Mouse (Mus musculus) heart, adult 8-10 months (tissue): Measurements from ENCODE around the gene Sox15. TPM values are rescaled to one million over a fixed set of nuclear protein-coding genes. Genes with fewer than 3 reads are reported as not detected.
"Not testable (repeated sequence)": the region's sequence is repeated elsewhere in the genome, so short reads cannot be mapped to it uniquely, and the experiment has no call there.

ENCODE experiments used
- DNase-seq: peaks from one replicate; pipeline ENCODE4 v3.0.0; 2022; ENCODE audit warnings: low spot score
- total RNA-seq, 4 experiments: library from RNA; stranded (reverse); gene quantifications; 2 replicates each; pipeline ENCODE4 v1.2.4; 2022

The Sox15 gene
- total RNA-seq = not detected

DNA sequence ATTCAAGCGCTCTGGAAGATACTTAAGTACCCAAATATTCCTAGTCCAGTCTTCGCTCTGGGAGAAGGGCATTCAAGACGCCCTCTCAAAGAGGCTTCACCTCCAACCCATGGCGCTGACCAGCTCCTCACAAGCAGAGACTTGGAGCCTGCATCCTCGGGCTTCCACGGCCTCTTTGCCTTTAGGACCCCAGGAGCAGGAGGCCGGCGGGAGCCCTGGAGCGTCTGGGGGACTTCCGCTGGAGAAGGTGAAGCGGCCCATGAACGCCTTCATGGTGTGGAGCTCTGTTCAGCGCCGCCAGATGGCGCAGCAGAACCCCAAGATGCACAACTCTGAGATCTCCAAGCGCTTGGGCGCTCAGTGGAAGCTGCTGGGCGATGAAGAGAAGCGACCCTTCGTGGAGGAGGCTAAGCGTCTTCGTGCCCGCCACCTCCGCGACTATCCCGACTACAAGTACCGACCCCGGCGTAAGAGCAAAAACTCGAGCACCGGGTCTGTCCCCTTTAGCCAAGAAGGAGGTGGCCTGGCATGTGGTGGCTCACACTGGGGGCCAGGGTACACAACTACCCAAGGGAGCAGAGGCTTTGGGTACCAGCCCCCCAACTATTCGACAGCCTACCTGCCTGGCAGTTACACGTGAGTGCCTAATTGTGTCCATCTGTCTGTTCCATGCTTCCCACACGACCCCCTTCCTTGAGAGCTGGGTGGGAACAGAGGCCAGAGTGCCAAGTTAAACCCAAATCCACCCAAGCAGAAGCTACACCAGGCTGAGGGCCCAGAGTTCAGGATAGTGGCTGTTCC is at the start of gene Sox15:
Gene Sox15, plus strand, starts transcription at position 51 of the 801 bp plus-strand sequence.
- peak; percentile 33 for DNase-seq

DNA sequence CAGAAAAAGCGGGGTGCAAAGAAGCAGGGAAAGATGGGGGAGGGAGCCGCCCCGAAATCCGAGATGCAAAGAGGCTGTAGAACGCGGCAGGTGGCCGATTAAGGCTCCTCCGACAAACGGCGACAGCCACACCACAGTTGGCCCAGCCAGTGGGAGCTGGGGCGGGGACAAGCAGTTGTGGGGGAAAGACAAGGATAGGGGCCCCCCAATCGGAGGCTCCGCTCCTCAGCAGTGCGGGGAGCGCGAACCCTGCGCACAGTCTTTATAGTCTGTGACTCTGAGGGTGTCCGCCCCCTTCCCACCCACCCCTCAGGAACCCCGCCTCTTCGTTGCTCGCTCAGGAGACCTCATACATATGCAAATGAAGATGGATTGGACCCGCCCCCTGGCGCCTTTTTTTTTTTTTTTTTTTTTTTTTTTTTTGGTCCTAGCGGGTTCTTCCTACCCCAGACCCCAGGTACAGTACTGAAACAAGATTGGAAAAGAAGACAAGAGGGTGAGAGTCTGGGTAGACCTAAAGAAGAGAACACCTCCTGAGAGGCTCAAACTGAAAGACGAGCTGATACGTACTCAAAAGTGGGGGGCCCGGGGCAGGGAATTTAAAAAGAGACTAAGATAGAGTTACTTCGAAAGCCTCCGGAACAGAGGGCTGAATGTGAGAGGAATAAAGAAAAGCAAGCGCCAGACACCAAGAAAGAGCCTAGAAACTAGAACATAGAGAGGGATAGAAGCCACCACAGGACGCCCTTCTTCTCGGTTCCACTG is 49.2 kb upstream of the Sox15 start, which contains the start of gene Atp1b2:
Gene Atp1b2, minus strand, starts transcription at position 217 of the 765 bp plus-strand sequence.
- peak; percentile 59 for DNase-seq

DNA sequence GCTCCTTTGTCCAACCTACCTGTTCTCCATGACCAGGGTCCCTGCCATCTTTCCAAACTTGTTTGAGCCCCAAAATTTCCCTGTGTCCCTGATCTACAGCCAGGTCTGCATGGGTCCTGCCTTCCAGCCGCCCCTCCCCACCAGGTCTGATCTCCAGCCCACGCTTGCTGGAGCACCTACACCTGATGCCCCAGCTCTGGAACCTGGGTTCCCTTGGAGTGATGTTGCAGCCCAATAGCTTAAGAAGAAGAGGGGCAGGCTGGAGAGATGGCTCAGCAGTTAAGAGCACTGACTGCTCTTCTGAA is 48.7 kb upstream of the Sox15 start:
- no peak for DNase-seq

DNA sequence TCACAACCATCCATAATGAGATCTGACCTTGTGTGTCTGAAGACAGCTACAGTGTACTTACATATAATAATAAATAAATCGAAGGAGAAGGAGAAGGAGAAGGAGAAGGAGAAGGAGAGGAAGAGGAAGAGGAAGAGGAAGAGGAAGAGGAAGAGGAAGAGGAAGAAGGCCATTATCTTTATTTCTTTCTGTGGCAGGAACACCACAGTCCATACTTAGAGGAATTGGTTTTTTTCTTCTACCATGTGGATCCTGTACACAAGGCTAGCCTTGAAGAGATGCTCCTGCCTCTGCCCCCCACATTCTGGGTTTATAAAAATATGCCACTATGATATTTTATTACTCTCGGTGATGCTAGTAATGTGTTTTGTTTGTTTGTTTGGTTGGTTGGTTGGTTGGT is 48.3 kb upstream of the Sox15 start:
- DNase-seq = no peak

DNA sequence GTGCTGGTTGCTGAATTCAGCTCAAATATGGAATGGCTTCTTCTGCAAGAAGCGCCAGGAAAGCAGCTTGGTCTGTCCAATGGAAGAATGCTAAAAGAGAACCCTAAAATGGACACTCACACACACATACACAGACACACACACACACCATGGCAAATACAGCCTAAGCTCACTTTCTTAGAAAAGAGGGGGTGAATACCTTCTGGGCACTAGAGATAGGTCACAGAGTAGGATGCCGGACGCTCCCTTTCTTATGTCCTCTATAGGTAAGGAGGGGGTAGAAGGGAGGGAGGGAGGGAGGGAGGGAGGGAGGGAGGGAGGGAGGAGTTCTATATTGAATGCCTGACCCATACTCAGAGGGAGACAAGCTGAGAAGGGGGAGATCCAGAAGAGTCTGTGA is 46.6 kb upstream of the Sox15 start:
- no peak for DNase-seq

DNA sequence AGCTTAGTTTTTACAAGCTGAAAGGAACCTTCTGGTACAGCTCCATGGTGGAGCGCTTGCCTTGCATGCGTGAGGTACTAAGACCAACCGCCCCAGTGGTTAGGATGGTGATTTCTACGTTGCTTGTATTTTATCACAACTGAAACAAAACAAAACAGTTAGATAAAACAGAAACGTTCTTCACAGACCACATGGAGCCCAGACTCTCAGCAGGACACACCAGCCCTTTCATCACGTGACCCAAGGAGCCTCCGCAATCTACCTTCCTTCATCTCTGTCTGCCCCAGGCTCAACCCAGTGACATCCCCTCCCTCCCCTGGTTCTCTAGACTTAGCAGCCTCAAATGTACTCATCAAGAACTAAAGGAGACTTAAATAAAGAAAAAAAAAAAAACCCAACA is 45.7 kb upstream of the Sox15 start:
- DNase-seq = no peak

DNA sequence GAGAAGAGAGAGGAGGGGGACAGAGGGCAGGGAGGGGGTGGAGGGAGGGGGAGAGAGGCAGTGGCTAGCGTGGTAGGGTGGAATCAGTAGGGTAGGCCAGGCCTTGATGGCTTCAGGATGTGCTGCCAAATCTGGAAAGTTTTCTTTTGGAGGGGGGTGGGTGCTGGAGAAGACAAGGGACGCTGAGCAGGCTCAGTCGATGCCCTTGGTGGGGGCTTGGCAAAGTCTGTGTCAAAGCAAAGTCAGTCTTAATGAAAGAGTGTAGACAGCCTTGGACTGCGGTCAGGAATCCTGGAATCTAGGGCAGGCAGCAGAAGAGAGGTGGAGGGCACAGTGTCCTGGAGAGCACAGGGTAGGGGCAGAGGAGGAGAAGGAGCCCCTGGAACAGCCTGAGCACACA is 44.2 kb upstream of the Sox15 start:
- no peak for DNase-seq

DNA sequence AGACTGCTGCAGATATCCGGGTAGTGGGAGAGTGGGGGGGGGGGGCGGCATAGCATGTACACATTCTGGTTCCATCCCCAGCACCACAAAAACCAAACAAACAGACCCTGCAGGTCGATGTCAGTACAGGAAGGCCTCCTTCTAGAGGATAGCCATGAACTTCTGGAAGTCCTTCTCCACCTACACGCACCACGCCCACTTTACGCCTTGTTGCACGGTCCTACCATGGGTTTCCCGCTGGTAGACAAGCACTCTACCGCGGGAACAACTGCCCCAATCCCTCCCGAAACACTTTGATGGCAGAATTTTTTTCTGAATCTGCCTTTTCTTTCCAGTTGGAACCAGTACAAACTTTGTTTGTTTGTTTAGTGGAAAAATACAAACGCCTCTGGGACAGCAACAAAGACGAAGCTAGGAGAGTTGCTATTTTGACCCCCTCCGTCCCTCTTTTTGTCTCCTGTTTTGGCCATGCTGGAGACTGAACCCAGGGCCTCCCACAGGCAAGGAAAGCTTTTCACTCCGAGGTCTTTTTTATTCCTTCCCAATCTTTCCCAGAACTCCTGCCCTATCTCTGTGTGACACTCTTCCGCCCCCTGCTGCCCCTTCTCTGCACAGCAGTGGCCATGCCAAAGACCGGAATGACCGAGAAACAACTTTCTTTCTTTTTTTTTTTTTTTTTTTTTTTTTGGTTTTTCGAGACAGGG is 41.4 kb upstream of the Sox15 start:
- DNase-seq = peak; percentile 89

DNA sequence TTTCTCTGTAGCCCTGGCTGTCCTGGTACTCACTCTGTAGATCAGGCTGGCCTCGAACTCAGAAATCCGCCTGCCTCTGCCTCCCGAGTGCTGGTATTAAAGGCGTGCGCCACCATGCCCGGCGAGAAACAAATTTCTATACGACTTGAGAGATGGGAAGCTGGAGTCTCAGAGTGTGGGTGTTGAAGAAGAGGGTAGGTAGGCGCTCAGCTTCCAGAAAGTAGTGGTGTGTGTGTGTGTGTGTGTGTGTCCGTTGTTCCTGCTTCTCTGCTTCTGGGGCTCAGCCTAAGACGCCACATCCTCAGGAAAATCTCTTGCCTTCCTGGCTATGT is 40.9 kb upstream of the Sox15 start:
- not testable (repeated sequence) for DNase-seq

DNA sequence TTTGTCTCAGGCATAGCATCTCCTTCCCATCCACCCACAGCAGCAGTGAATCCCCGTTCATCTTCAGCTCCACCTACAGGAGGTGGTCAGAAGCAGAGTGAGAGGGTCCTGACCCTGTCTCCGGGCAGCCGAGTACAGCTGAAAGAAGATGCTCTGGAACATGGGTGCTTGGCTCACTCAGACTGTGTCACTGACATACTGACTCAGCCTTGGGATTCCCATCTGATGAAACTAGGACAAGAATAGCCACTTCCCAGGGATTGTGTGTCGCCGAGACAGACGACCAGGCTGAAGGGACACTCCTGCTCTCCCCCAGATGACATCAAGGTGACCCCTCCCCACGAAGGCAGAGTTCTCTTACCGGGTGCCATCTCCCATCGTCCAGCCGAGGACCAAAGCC is 38.3 kb upstream of the Sox15 start:
- DNase-seq = no peak

DNA sequence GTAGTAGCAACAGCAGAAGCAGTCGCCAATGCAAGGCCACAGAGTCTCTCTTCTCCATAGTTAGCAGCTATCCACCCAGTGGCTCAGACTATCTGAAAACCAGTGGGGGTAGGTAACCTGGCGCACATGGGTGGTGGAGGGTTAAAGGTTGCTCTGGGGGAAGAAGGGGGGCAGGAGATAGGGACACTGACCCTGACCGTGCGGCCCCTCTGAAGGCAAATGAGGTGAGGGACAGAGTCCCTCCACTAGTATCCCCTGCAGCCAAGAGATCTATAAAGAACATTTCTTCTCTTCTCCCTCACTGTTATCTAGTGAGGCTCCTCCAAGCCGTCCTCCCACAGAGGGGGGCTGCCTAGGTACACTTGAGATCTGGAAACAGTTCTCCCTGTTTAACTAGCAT is 37.3 kb upstream of the Sox15 start, which contains the start of gene Shbg:
Gene Shbg, minus strand, starts transcription at position 101 of the 400 bp plus-strand sequence.
- no peak for DNase-seq

DNA sequence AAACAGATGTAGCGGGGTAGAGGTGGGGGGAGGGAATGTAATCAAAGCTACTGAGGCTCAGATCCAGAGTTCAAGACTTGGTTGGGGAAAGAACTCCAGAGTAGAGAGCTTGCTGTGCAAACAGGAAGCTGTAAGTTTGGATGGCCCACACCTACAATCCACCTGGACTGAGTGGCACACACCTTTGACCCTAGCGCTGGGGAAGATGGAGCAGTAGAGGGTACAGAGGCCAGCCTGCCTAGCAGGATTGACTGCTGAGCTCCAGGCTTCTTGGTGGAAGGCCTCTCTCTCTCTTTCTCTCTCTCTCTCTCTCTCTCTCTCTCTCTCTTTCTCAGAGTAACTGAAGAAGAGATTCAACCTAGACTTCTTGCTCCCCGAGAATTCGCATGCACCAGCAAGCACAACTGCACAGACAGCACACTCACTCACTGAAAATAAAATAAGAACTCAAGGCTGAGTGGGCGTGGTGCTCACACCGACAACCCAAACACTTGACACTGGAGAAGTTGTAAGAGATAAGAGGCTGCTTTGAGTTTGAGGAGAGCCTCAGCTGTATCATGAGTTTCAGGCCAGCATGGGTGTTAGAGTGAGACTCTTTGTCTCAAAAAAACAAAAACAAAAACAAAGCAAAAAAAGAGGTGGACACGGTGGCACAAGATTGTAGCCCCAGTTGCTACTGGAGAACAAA is 34.6 kb upstream of the Sox15 start:
- no peak for DNase-seq

DNA sequence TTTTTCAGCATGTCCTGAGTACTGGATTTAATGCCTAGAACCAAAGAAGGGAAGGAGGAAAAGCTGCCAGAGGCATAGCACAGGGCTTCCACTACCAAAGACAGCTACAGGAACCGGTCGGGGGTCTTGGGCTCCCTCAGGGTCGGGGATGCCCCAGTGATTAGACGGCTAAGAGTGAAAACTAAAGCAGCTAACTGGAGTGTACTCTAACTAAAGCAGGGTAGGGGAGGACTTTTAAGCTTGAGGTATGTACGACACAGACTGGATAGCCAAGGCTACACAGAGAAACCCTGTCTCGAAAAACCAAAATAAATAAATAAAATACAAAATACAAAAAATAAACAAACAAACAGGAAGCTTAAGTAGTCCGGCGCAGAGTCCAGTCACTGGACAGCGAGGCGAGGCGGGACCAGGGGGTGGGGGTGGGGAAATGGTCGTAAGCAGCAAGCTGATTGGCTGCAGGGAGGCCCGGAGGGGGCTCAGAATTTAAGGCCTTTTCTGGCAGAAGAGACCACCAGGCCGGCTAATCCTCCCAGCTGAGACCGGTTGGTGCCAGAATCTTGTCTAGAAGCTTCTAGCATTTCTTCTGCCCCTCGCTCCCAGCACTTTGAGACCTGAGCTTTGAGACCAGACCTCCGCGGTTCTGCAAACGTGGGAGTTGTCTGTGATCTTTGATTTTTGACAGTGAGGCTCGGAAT is 33.4 kb upstream of the Sox15 start, which contains the start of gene Sat2:
Gene Sat2, plus strand, starts transcription at position 454 of the 698 bp plus-strand sequence.
- DNase-seq = peak; percentile 38

DNA sequence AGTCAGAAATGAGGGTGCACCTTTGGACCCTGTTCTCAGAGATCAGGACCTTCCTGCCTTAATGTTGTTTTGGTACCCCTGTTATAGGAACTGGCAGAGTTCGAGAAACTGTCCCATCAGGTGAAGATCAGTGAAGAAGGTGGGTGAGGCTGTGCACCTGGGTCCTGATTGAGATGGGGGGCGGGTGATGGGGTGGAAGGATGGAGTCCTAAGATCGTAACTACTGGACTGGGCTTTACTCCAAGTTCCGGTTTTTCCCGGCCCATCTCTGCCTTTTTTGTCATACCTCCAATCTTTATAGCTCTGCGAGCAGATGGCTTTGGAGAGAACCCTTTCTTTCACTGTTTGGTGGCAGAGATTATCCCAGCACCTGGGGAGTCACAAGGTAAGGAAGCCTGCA is 32.7 kb upstream of the Sox15 start:
- no peak for DNase-seq

DNA sequence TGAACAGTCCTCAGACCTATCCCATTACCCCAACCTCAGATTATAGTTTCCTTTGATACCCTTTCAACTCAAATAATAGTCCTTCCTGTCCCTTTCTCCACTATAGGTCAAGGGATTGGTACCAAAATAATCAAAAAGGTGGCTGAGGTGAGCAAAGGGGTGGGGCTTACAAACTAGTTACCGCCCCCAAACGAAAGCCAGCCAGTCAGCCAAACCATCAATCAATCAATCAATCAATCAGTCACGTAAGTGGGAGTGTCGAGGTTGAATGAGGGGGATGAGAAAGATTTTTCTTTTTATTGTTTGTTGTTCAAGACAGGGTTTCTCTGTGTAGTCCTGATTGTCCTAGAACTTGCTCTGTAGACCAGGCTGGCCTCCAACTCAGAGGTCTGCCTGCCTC is 32.1 kb upstream of the Sox15 start:
- DNase-seq = no peak

DNA sequence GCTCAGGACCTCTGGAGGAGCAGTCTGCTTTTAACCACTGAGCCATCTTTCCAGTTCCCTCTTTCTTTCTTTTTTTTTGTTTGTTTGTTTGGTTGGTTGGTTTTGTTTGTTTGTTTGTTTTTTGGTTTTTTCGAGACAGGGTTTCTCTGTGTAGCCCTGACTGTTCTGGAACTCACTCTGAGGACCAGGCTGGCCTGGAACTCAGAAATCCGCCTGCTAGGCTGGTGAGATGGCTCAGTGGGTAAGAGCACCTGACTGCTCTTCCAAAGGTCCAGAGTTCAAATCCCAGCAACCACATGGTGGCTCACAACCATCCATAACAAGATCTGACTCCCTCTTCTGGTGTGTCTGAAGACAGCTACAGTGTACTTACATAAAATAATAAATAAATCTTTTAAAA is 30.8 kb upstream of the Sox15 start:
- not testable (repeated sequence) for DNase-seq

DNA sequence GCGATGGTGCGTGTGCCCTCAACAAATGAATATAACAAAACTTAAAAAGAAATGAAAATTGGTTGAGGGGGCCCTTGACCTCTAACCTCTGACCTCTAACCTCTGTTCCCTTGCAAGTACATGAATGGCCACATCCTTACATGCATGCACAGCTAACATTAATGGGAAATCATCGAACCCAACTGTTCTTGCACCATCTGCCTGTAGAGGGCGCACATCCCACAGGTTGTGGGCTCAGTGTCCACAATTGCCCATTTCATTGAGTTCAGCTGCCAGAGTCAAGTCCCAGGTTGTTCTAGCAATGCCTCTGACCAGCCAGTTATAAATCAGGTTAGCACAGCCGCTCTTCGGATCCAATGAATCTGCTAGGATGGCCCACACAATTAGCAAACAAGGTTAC is 26.8 kb upstream of the Sox15 start:
- DNase-seq = peak; percentile 63

DNA sequence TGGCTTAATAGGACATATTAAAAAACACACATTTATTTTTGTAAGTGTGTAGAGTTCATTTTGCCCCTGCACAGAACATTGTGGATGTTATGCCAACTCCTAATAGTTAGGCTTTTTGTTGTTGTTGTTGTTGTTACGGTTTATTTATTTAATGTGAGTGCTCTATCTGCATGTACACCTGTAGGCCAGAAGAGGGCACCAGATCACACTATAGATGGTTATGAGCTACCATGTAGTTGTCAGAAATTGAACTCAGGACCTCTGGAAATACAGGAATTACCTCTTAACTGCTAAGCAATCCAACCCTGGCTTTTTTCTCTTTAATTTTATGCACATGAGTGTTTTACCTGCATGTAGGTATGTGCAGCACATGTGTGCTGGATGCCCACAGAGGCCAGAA is 25.3 kb upstream of the Sox15 start:
- DNase-seq = no peak

DNA sequence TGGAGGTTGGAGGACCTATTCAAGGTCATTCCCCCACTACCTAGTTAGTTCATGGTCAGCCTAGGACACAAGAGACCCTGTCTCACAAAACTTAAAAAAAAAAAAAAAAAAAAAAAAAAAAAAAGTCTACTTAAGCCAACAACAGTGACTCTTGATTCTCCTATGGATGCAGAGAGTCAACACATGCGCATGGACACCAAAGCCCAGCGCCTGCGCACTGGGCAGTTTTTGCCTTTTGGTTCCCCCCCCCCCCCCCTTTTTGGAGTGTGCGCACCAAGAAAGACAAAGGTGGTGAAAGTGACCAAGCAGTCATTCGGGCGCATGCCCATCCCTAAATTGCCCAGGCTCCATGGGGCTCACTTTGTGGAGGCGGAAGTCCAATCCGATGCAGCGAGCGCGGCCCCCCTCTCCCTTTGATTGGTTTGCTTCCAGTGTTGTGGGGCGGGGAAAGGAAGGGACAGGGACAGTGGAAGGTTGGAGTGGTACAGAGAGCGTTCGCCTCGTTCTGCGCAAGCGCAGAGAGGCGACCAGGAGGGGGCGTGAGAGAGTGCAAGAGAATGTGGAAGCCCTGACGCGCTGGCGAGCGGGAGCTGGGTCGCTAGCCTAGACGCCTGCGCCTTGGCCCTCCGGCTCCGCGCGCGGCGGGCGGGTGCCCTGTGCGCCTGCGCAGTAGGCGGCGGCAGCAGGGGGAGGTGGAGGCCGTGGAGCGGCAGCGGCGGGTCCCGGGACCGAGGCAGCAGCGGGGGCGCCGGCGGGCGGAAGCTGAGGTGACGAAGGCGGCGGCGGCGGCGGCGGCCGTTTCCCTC is 22.6 kb upstream of the Sox15 start, which contains the start of gene Fxr2:
Gene Fxr2, plus strand, starts transcription at position 707 of the 806 bp plus-strand sequence.
- peak; percentile 100 for DNase-seq

DNA sequence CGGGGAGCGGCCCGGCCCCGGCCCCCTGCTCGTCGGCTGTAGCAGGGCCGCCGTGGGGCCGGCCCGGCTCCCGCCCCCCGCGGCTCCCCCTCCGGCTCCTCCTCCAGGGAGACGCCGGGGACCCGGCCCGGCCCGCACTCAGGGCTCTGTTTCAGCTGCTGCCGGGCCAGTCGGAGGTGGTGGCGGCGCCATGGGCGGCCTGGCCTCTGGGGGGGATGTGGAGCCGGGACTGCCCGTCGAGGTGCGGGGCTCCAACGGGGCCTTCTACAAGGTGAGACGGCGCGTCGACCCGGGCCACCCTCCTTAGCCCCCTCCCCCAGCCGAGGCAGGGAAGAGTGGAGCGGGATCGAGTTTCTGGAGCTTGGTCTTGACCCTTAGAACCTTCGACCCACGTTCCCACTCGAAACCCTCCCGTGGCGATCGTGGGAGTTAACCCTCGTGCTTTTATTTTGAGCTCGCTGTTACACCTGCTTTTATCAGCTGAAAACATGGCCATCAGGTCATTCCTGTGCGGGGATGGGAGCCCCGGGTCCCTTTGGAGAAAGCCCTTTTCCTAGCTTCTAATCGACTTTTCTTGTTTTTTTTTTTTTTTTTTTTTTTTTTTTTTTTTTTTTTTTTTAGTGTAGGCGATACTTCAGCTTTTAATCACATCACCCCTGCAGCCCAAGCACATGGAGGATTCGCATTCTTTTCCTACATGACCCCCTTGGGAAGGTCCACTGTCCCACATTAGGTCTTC is 21.8 kb upstream of the Sox15 start:
- peak; percentile 40 for DNase-seq
